Mouse (Mus musculus): ENCODE measurements around the gene Gltp. TPM values are rescaled to one million over a fixed set of nuclear protein-coding genes. Genes with fewer than 3 reads are reported as not detected.

Gene Gltp
- polyA plus RNA-seq, 1 experiment, result 327 TPM

DNA sequence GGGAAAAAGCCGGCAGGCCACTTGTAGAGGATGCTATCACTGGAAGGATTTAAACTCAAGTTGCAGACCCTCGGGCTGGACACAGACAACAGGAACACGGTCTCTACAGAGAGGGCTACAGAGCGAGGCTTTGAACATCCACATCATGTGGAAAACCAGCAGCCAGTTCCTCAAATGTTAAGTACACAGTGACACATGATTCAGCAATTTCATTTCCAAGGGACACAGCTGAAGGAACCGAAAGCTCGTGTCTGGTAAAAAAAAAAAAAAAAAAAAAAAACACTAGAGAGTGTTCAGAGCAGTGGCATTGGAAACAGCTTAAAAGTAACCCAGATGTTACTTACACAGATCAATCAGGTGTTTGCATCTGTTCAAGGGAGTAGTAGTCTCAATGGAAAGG lies 29.8 kb downstream of the Gltp start:
- Histone ChIP-seq H3K27me3 (ENCODE audit: control insufficient read depth, insufficient read depth, low read length) (peaks cover 20% of the 10 kb centered on the region), H3K27ac (ENCODE audit: insufficient read depth, low read depth, low read length) (no peak overlapping the region), H3K4me1 (ENCODE audit: control insufficient read depth, insufficient read depth, insufficient read length, low read length) (no peaks in the 10 kb centered on the region), H3K36me3 (ENCODE audit: control insufficient read depth, insufficient read depth, low read length) (no peaks in the 10 kb centered on the region), H3K4me3 (ENCODE audit: low read depth, low read length) (no peak overlapping the region)
- 47% methylated on average over 6 of the region's 6 CpGs for WGBS
- TF ChIP-seq POLR2A (IDR thresholded peaks at IDR 0.05; ENCODE audit: low read depth, low read length) (no peak), CTCF (IDR thresholded peaks at IDR 0.05; ENCODE audit: extremely low read depth, insufficient read length, insufficient replicate concordance, low read depth, low read length) (no peak)

DNA sequence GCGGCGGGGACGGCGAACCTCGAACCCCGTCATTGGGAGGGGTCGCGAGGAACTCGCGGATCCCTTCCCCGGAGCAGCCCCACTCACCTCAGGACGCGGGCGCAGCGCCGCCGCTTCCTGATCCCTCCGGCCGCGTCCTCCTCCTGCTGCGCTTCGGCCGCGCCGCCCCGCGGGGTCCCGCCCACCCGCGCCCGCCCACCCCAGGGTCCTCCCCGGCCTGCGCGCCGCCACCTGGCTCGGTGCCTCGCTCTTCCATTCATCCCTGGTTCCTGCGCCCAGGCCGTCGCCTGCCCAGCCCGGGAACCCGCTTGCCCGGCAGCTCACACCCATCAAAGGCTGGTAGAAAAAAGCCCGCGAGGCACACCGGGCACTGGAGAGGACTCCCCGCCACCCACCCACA lies 32.5 kb downstream of the Gltp start, which contains the start of gene Trpv4:
Gene Trpv4, minus strand, starts transcription at position 167 of the 400 bp plus-strand sequence.
- Histone ChIP-seq H3K4me3 (ENCODE audit: low read depth, low read length) (peak within 1 kb of the TSS; percentile 48), H3K27ac (ENCODE audit: insufficient read depth, low read depth, low read length) (no peak within 1 kb of the TSS), H3K27me3 (ENCODE audit: control insufficient read depth, insufficient read depth, low read length) (peaks cover 20% of the 10 kb centered on the region), H3K4me1 (ENCODE audit: control insufficient read depth, insufficient read depth, insufficient read length, low read length) (no peaks in the 10 kb centered on the region; the same call in 1 of the 2 replicates), H3K36me3 (ENCODE audit: control insufficient read depth, insufficient read depth, low read length) (no peaks in the 10 kb centered on the region)
- TF ChIP-seq POLR2A (IDR thresholded peaks at IDR 0.05; ENCODE audit: low read depth, low read length) (no peak), CTCF (IDR thresholded peaks at IDR 0.05; ENCODE audit: extremely low read depth, insufficient read length, insufficient replicate concordance, low read depth, low read length) (no peak)
- under 1% methylated on average over 47 of the region's 47 CpGs for WGBS

DNA sequence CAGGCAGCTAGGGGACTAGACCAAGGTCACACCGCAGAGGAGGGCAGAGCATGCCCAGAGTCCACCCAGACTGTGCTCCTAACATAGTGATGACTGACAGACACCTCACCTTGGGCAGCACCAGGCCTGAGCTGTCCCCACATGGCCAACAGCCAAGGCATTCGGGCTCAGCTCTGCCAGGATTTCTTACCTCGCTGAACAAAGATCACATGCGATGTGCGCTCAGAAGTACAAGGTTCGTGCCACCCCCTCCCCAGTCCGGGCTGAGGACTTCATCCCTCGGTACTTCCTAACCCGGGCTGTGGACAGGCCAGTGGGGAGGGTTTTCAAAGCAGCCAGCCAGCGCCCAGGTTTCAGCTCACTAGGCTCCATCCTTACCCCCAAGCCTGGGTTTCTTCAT lies 33.4 kb downstream of the Gltp start:
- no peaks in the 10 kb centered on the region; the same call in 1 of the 2 replicates for H3K4me1 ChIP-seq (ENCODE audit: control insufficient read depth, insufficient read depth, insufficient read length, low read length)
- H3K36me3 ChIP-seq (ENCODE audit: control insufficient read depth, insufficient read depth, low read length), result no peaks in the 10 kb centered on the region
- WGBS, result 25% methylated on average over 10 of the region's 10 CpGs
- no peak overlapping the region for H3K27ac ChIP-seq (ENCODE audit: insufficient read depth, low read depth, low read length)
- no peak overlapping the region; the same call in 1 of the 2 replicates for H3K4me3 ChIP-seq (ENCODE audit: low read depth, low read length)
- peaks cover 20% of the 10 kb centered on the region for H3K27me3 ChIP-seq (ENCODE audit: control insufficient read depth, insufficient read depth, low read length)
- no peak for TF ChIP-seq CTCF (IDR thresholded peaks at IDR 0.05; ENCODE audit: extremely low read depth, insufficient read length, insufficient replicate concordance, low read depth, low read length)
- no peak for TF ChIP-seq POLR2A (IDR thresholded peaks at IDR 0.05; ENCODE audit: low read depth, low read length)

DNA sequence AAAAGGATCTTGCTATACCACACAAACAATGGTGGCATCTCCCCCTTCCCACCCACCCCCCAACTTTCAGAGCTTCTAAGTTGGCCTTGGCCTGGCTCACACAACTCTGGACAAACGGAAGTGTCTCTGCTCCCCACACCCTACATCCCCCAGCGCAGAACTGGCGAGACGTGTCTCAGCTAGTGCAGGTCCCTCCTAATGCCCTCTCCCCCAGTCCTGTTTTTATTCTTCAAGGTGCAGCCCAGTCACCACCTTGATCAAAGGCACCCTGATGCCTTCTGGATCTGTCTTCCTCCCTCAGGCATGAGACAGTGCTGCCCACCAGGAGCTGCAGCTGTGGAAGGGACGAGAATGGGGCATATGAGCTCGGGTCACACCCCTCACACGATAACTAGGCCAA lies 34.5 kb downstream of the Gltp start:
- H3K27ac ChIP-seq (ENCODE audit: insufficient read depth, low read depth, low read length), result no peak overlapping the region
- TF ChIP-seq CTCF (IDR thresholded peaks at IDR 0.05; ENCODE audit: extremely low read depth, insufficient read length, insufficient replicate concordance, low read depth, low read length), result no peak
- TF ChIP-seq POLR2A (IDR thresholded peaks at IDR 0.05; ENCODE audit: low read depth, low read length), result no peak
- WGBS, result 81% methylated on average over 7 of the region's 7 CpGs
- no peaks in the 10 kb centered on the region for H3K36me3 ChIP-seq (ENCODE audit: control insufficient read depth, insufficient read depth, low read length)
- H3K27me3 ChIP-seq (ENCODE audit: control insufficient read depth, insufficient read depth, low read length), result peaks cover 20% of the 10 kb centered on the region
- no peaks in the 10 kb centered on the region; the same call in 1 of the 2 replicates for H3K4me1 ChIP-seq (ENCODE audit: control insufficient read depth, insufficient read depth, insufficient read length, low read length)
- H3K4me3 ChIP-seq (ENCODE audit: low read depth, low read length), result no peak overlapping the region

DNA sequence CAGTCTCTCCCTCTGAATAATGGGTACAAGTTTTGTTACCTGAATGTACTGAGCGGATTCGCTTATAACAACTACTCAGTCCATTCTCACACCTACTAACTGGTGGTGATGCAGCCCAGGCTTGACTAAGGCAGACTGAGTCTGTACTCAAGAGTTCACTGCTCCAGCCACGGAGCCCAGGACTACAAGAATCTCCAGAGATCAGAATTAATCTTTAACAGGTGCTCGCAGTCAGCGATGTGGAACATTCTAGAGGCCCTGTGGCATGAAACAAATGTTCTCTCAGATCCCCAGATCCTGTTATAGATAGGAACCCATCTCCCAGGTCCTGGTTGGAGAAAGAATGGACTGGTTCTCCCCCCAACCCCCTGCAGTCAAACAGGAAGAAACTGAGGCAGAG lies 35.1 kb downstream of the Gltp start:
- H3K27me3 ChIP-seq (ENCODE audit: control insufficient read depth, insufficient read depth, low read length), result peaks cover 20% of the 10 kb centered on the region
- TF ChIP-seq POLR2A (IDR thresholded peaks at IDR 0.05; ENCODE audit: low read depth, low read length) (no peak), CTCF (IDR thresholded peaks at IDR 0.05; ENCODE audit: extremely low read depth, insufficient read length, insufficient replicate concordance, low read depth, low read length) (no peak)
- 72% methylated on average over 5 of the region's 5 CpGs for WGBS
- H3K4me3 ChIP-seq (ENCODE audit: low read depth, low read length), result no peak overlapping the region
- H3K4me1 ChIP-seq (ENCODE audit: control insufficient read depth, insufficient read depth, insufficient read length, low read length), result no peaks in the 10 kb centered on the region; the same call in 1 of the 2 replicates
- no peaks in the 10 kb centered on the region for H3K36me3 ChIP-seq (ENCODE audit: control insufficient read depth, insufficient read depth, low read length)
- H3K27ac ChIP-seq (ENCODE audit: insufficient read depth, low read depth, low read length), result no peak overlapping the region

DNA sequence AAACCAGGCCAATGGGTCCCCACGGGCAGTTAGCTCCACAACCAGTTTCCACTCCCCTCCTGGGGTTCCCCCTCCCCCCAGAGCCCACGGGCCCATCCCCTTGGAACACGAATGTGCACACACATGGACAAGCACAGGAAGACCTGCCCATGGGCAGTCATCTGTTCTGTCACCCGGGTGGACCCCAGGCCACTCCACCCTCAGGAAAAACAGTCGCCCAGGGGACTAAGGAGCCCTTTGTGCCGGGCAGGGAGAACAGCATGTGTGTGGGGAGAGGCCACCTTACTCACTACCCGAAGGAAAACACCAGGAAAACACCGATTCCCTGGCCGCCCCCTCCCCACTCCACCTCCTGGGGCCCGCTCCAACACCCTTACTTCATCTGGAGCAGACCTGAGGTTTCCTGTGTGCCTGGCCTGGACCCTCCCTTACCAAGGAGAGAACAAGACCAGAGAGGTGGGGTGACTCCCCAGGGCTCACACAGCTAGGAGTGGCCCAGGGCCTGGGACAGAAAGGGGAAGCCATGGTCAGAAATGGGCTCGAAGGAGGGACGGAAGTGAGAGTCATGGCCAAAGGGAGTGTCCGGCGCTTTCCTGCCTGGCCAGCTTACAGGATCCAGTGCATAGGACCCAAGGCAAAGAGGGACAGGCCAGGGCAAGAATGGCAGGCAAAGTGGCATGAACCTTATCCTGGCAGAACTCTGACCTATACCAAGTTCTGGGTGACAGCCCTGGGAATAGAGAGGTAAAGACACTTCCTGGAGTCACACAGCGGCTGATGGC lies 36.9 kb downstream of the Gltp start:
- WGBS, result 68% methylated on average over 15 of the region's 15 CpGs
- H3K4me3 ChIP-seq (ENCODE audit: low read depth, low read length), result no peak overlapping the region
- peaks cover 22% of the 10 kb centered on the region for H3K27me3 ChIP-seq (ENCODE audit: control insufficient read depth, insufficient read depth, low read length)
- no peaks in the 10 kb centered on the region; the same call in 1 of the 2 replicates for H3K4me1 ChIP-seq (ENCODE audit: control insufficient read depth, insufficient read depth, insufficient read length, low read length)
- no peak for TF ChIP-seq POLR2A (IDR thresholded peaks at IDR 0.05; ENCODE audit: low read depth, low read length)
- no peak for TF ChIP-seq CTCF (IDR thresholded peaks at IDR 0.05; ENCODE audit: extremely low read depth, insufficient read length, insufficient replicate concordance, low read depth, low read length)
- no peaks in the 10 kb centered on the region for H3K36me3 ChIP-seq (ENCODE audit: control insufficient read depth, insufficient read depth, low read length)
- H3K27ac ChIP-seq (ENCODE audit: insufficient read depth, low read depth, low read length), result no peak overlapping the region

DNA sequence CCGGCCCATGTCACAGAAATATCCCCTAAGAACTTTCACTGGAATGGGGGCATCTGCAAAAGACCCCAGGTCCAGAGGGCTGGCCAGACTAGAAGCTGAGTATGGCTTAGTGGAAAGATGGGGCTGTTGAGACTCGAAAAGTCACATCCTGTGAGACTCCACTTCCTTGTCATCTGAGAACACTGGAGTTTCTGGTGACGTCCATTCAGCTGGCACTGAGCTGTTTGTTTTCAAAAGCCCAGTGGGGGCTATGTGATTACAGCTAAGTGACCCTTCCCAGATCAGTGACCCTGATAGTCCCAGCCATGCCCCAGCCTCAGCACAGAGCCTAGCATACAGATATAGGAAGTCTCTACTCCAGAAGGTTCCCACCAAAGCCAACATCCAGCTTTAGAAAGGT lies 39.3 kb downstream of the Gltp start:
- Histone ChIP-seq H3K4me1 (ENCODE audit: control insufficient read depth, insufficient read depth, insufficient read length, low read length) (peaks cover 7% of the 10 kb centered on the region), H3K36me3 (ENCODE audit: control insufficient read depth, insufficient read depth, low read length) (no peaks in the 10 kb centered on the region), H3K27ac (ENCODE audit: insufficient read depth, low read depth, low read length) (no peak overlapping the region), H3K4me3 (ENCODE audit: low read depth, low read length) (no peak overlapping the region), H3K27me3 (ENCODE audit: control insufficient read depth, insufficient read depth, low read length) (peaks cover 3% of the 10 kb centered on the region)
- 43% methylated on average over 3 of the region's 3 CpGs for WGBS
- TF ChIP-seq CTCF (IDR thresholded peaks at IDR 0.05; ENCODE audit: extremely low read depth, insufficient read length, insufficient replicate concordance, low read depth, low read length) (no peak), POLR2A (IDR thresholded peaks at IDR 0.05; ENCODE audit: low read depth, low read length) (no peak)
